Mouse (Mus musculus): ENCODE data around the gene Dpagt1. TPM values are rescaled to one million over a fixed set of nuclear protein-coding genes. Genes with fewer than 3 reads are reported as not detected.
"Not testable (repeated sequence)": the region's sequence is repeated elsewhere in the genome, so short reads cannot be mapped to it uniquely, and the experiment has no call there.

Gene Dpagt1
- 38.9 and 39.3 TPM in 2 replicates for polyA plus RNA-seq (2016; fragmentation: Nextera tagmentation; extraction: Ambion mirVana)

- peaks cover 16% of the 10 kb centered on the region for H3K4me1 ChIP-seq
- H3K9ac ChIP-seq = peak within 1 kb of the TSS; percentile 87
- peak; percentile 5 for ATAC-seq (ENCODE audit: low FRiP score)
- H3K27me3 ChIP-seq = no peaks in the 10 kb centered on the region
- no peaks in the 10 kb centered on the region for H3K9me3 ChIP-seq
- peak within 1 kb of the TSS; percentile 93 for H3K27ac ChIP-seq
- peak within 1 kb of the TSS; percentile 78 for H3K4me3 ChIP-seq (replicated peaks)
- H3K36me3 ChIP-seq (replicated peaks) = peaks cover 20% of the 10 kb centered on the region
- peak within 1 kb of the TSS; percentile 81 for H3K4me2 ChIP-seq
- 4% methylated on average over 12 of the region's 12 CpGs for WGBS
These were observed at the start of gene Dpagt1 for GRCm38 (mm10) chr9:44325768-44326370. Gene Dpagt1 (plus strand): TSS chr9:44326019.

DNA sequence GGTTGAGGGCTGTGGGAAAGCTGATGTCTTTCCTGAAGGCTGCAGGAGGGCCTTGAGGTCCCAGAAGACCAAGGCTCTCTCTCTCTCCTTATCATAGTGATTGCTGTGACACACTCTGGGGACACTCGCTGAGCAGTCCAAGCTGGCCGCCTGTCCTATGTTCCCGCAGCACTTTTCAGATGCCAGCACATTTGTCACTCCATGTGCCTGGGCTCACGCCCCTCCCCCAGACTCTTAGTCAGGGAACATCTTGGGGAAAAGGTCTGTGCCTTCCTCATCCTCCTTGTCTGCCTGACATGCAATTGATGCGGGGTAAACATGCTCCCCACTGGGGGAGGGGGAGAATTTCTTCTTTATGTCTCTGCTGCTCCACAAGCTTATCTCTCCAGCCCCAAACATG is 42.6 kb upstream of the Dpagt1 start:
- Histone ChIP-seq H3K36me3 (replicated peaks) (peaks cover 33% of the 10 kb centered on the region), H3K4me1 (peaks cover 19% of the 10 kb centered on the region), H3K4me2 (no peak overlapping the region), H3K9me3 (no peaks in the 10 kb centered on the region), H3K27me3 (no peaks in the 10 kb centered on the region; the same call in 1 of the 2 replicates), H3K4me3 (replicated peaks) (no peak overlapping the region), H3K27ac (no peak overlapping the region), H3K9ac (no peak overlapping the region)
- WGBS = 85% methylated on average over 5 of the region's 5 CpGs
- ATAC-seq (ENCODE audit: low FRiP score) = no peak

DNA sequence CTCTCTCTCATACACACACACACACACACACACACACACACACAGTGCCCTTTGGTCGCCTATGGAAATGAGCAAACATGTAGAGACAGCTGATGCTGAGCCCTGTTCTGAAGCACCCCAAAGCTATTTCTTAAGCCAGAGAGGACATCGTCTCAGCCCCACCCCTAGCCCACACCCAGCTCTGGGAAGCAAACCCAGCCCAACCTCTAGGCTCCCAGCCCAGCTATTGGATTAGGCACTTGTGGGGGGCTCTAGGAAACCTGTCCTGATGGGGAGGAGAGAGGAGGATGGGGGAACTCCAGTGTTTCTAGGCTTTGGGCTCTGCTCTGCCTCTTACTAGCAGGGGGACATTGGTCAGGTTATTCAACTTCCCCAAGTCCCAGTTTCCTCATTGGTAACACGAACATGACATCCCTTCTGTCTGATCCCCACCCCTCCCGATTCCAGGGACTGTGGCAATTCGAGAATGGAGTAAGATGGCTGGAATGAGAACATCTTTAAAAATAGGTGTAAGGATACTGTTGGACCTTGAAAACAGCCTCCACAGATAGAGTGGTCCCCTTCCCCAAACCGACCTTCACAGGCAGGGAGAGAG is 39.5 kb upstream of the Dpagt1 start:
- Histone ChIP-seq H3K4me1 (peaks cover 31% of the 10 kb centered on the region), H3K27ac (no peak overlapping the region), H3K9me3 (no peaks in the 10 kb centered on the region), H3K9ac (peak overlapping the region; percentile 88), H3K4me3 (replicated peaks) (peak overlapping the region; percentile 77), H3K27me3 (peaks cover 6% of the 10 kb centered on the region; the same call in 1 of the 2 replicates), H3K4me2 (peak overlapping the region; percentile 96), H3K36me3 (replicated peaks) (peaks cover 10% of the 10 kb centered on the region)
- no peak for ATAC-seq (ENCODE audit: low FRiP score)
- 10% methylated on average over 6 of the region's 6 CpGs for WGBS

GRCm38 (mm10) chr9:44287003-44287400 is 38.8 kb upstream of the Dpagt1 start:
- Histone ChIP-seq H3K9me3 (no peaks in the 10 kb centered on the region), H3K27ac (peak overlapping the region; percentile 63; the same call in 1 of the 2 replicates), H3K36me3 (replicated peaks) (peaks cover 13% of the 10 kb centered on the region), H3K9ac (peak overlapping the region; percentile 88), H3K4me1 (peaks cover 31% of the 10 kb centered on the region), H3K4me3 (replicated peaks) (peak overlapping the region; percentile 77), H3K27me3 (peaks cover 6% of the 10 kb centered on the region; the same call in 1 of the 2 replicates), H3K4me2 (peak overlapping the region; percentile 96)
- no peak; the same call in 1 of the 2 replicates for ATAC-seq (ENCODE audit: low FRiP score)
- WGBS = 2% methylated on average over 11 of the region's 11 CpGs

- peak overlapping the region; percentile 88 for H3K9ac ChIP-seq
- no peaks in the 10 kb centered on the region for H3K9me3 ChIP-seq
- H3K4me2 ChIP-seq = peak overlapping the region; percentile 96
- WGBS = under 1% methylated on average over 47 of the region's 47 CpGs
- H3K4me3 ChIP-seq (replicated peaks) = peak overlapping the region; percentile 77
- ATAC-seq (ENCODE audit: low FRiP score) = peak; percentile 70
- peaks cover 31% of the 10 kb centered on the region for H3K4me1 ChIP-seq
- H3K36me3 ChIP-seq (replicated peaks) = peaks cover 13% of the 10 kb centered on the region
- H3K27me3 ChIP-seq = peaks cover 6% of the 10 kb centered on the region; the same call in 1 of the 2 replicates
- H3K27ac ChIP-seq = peak overlapping the region; percentile 63
These were observed 38.3 kb upstream of the Dpagt1 start for GRCm38 (mm10) chr9:44287401-44288075.

GRCm38 (mm10) chr9:44288076-44288958 is 37.5 kb upstream of the Dpagt1 start, which contains the start of gene Abcg4:
Gene Abcg4 (minus strand): TSS chr9:44288615.
- 2% methylated on average over 38 of the region's 38 CpGs for WGBS

GRCm38 (mm10) chr9:44288959-44289291 is 36.9 kb upstream of the Dpagt1 start:
- no peak overlapping the region for H3K9ac ChIP-seq
- no peak for ATAC-seq (ENCODE audit: low FRiP score)

More at GRCm38 (mm10) chr9:44288076-44288958, 37.5 kb upstream of the Dpagt1 start, which contains the start of gene Abcg4:
- peaks cover 21% of the 10 kb centered on the region for H3K36me3 ChIP-seq (replicated peaks)
- H3K27ac ChIP-seq = peak within 1 kb of the TSS; percentile 63
- peak within 1 kb of the TSS; percentile 88 for H3K9ac ChIP-seq
- H3K27me3 ChIP-seq = peaks cover 6% of the 10 kb centered on the region; the same call in 1 of the 2 replicates
- peak within 1 kb of the TSS; percentile 96 for H3K4me2 ChIP-seq
- ATAC-seq (ENCODE audit: low FRiP score) = peak; percentile 66
- peak within 1 kb of the TSS; percentile 77 for H3K4me3 ChIP-seq (replicated peaks)
- peaks cover 31% of the 10 kb centered on the region for H3K4me1 ChIP-seq
- H3K9me3 ChIP-seq = no peaks in the 10 kb centered on the region

GRCm38 (mm10) chr9:44292490-44292889 is 33.3 kb upstream of the Dpagt1 start:
- Histone ChIP-seq H3K9me3 (no peaks in the 10 kb centered on the region), H3K27ac (no peak overlapping the region), H3K4me1 (peaks cover 16% of the 10 kb centered on the region), H3K4me3 (replicated peaks) (no peak overlapping the region), H3K36me3 (replicated peaks) (peaks cover 58% of the 10 kb centered on the region), H3K4me2 (no peak overlapping the region), H3K9ac (no peak overlapping the region), H3K27me3 (peaks cover 6% of the 10 kb centered on the region; the same call in 1 of the 2 replicates)
- 70% methylated on average over 3 of the region's 3 CpGs for WGBS
- no peak for ATAC-seq (ENCODE audit: low FRiP score)

More at GRCm38 (mm10) chr9:44288959-44289291, 36.9 kb upstream of the Dpagt1 start:
- peak overlapping the region; percentile 96 for H3K4me2 ChIP-seq
- 7% methylated on average over 11 of the region's 11 CpGs for WGBS
- H3K9me3 ChIP-seq = no peaks in the 10 kb centered on the region
- H3K36me3 ChIP-seq (replicated peaks) = peaks cover 27% of the 10 kb centered on the region
- peak overlapping the region; percentile 63; the same call in 1 of the 2 replicates for H3K27ac ChIP-seq
- peaks cover 6% of the 10 kb centered on the region; the same call in 1 of the 2 replicates for H3K27me3 ChIP-seq
- H3K4me3 ChIP-seq (replicated peaks) = peak overlapping the region; percentile 77
- H3K4me1 ChIP-seq = peaks cover 31% of the 10 kb centered on the region

DNA sequence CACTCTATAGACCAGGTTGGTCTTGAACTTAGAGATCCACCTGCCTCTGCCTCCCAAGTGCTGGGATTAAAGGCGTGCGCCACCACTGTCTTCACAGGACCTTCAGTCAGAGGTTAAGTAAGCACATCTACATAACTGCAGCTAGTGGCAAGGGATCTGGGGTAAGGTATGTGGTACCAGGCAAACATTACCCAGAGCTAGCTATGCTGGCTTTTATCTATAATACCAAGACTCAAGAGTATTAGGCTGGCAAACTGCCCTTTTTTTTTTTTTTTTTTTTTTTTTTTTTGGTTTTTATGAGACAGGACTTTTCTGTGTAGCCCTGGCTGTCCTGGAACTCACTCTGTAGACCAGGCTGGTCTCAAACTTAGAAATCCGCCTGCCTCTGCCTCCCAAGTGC is 25.8 kb upstream of the Dpagt1 start:
- H3K27ac ChIP-seq; H3K9me3 ChIP-seq; H3K4me3 ChIP-seq (replicated peaks); ATAC-seq (ENCODE audit: low FRiP score); H3K9ac ChIP-seq; H3K27me3 ChIP-seq; H3K4me2 ChIP-seq: not testable (repeated sequence)
- Histone ChIP-seq H3K4me1 (peaks cover 14% of the 10 kb centered on the region), H3K36me3 (replicated peaks) (peaks cover 74% of the 10 kb centered on the region)
- 96% methylated on average over 3 of the region's 3 CpGs for WGBS

GRCm38 (mm10) chr9:44305466-44306079 is 20.2 kb upstream of the Dpagt1 start, which contains the start of gene Hinfp:
Gene Hinfp (minus strand): TSS chr9:44305671.
- H3K27ac ChIP-seq = peak within 1 kb of the TSS; percentile 79
- peak within 1 kb of the TSS; percentile 67 for H3K4me2 ChIP-seq
- no peaks in the 10 kb centered on the region for H3K9me3 ChIP-seq
- ATAC-seq (ENCODE audit: low FRiP score) = peak; percentile 99
- peak within 1 kb of the TSS; percentile 86 for H3K9ac ChIP-seq
- H3K4me1 ChIP-seq = peaks cover 14% of the 10 kb centered on the region
- H3K4me3 ChIP-seq (replicated peaks) = peak within 1 kb of the TSS; percentile 90
- no peaks in the 10 kb centered on the region; the same call in 1 of the 2 replicates for H3K27me3 ChIP-seq
- H3K36me3 ChIP-seq (replicated peaks) = peaks cover 26% of the 10 kb centered on the region
- under 1% methylated on average over 54 of the region's 54 CpGs for WGBS

DNA sequence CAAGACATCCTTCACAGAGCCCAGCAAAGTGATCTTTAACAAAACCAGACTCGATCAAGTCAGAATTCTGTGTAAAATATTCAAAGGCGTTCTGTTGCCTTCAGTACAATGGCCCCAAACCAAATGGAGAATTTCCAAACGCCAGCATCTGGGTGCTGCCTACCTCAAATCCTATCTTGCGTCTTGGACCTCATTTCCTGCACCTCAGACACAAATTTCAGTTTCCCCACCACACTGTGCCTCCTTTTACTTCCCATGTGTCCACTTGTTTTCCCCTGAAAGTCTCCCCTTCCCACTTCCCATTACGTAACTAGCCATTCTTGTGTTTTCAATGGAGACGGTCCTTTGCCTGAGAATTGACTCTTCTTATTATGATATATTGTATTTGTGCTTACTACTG is 19.3 kb upstream of the Dpagt1 start:
- Histone ChIP-seq H3K9me3 (no peaks in the 10 kb centered on the region), H3K4me2 (no peak overlapping the region), H3K27me3 (peaks cover 4% of the 10 kb centered on the region), H3K36me3 (replicated peaks) (peaks cover 20% of the 10 kb centered on the region), H3K27ac (no peak overlapping the region), H3K4me3 (replicated peaks) (no peak overlapping the region), H3K4me1 (peaks cover 24% of the 10 kb centered on the region), H3K9ac (no peak overlapping the region)
- no peak for ATAC-seq (ENCODE audit: low FRiP score)
- WGBS = 91% methylated on average over 6 of the region's 6 CpGs

Measured in forebrain, embryonic 12.5 days (tissue).